Mouse (Mus musculus) adrenal gland, adult 2 months (tissue): ENCODE results near the gene Zfp715. TPM values are rescaled to one million over a fixed set of nuclear protein-coding genes. Genes with fewer than 3 reads are reported as not detected.
"Not testable (repeated sequence)": the region's sequence is repeated elsewhere in the genome, so short reads cannot be mapped to it uniquely, and the experiment has no call there.

Experiments used
- DNase-seq: peaks from one replicate; pipeline ENCODE4 v3.0.0; 2021
- polyA plus RNA-seq: library from polyadenylated mRNA; depleted of rRNA; stranded (reverse); fragments of >200 nt; gene quantifications from 2 replicates; pipeline ENCODE4 v1.2.3, GENCODE M21; 2012; rRNA removed
- total RNA-seq, 2 experiments: library from RNA; stranded (reverse); gene quantifications; 2 replicates each; pipeline ENCODE4 v1.2.3; 2021

The Zfp715 gene
- total and polyA plus RNA-seq, 3 experiments: 1.8 to 20.6 (median 19.1) TPM

DNA sequence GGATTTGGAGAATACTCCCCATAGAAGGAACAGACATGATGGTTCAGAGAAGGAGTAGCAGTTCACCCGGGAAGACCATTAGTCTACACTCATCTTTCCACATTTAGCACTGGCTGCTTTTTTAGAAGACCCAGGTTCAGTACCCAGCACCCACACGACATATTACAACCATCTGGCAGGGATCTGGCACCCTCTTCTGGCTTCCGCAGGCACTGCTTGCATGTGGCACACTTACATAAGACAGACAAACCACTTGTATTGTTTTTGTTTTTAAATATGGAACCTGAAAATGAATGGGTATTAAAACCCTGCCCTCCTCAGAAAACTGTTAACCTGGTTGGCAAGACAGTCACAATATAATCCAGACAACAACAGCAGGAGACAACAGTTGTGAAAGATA, 21.6 kb downstream of the Zfp715 start:
- no peak for DNase-seq

DNA sequence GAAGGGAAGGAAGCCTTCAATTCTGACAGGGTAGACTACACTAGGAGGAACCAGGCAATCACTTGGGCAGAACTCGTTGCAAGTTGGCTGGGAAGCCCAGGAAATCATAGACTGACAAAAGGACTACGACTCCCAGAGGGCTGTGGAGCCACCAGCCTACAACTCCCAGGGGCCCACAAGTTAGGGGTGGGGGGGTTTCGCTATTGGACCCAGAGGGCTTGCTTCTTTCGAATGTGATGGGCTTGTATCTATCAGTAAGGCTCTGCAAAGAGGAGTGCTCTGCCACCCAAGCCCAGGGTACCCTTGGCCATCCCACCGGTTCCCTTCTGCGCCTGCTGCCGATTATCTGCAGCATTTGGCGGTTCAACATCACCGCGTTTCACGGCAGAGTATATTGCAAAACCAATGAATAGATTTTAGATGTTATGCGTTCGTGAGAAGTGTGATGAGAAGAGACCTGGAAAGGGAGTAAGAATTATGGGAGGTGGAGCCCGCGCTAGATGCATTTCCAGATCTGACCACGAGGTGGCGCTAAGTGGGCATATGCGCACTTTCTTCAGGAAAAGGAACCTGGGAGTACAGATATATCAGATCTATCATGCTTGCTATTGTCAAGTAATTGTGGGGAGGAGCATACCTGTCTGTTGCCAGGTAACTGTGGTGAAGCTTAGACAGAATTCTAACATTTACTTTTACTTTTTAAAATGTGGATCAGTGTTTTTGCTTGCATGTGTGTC, 30.1 kb downstream of the Zfp715 start:
- peak; percentile 65 for DNase-seq

DNA sequence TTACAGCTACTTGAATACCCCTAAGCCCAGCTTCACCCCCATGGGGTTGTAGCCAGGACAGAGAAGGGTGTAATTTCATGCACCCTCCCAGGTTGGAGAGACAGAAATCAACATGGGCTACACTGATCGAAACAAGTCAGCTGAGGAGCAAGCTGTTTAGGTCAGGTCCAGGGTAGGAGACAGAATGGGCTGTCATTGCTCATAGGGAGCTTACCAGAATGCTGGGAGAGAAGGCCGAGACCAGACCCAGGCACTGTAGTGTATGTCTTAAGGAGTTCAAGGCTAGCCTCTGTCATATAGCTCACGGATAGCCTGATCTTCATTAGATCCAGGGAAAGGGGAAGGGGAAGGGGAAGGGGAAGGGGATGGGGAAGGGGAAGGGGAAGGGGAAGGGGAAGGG, 30.6 kb downstream of the Zfp715 start:
- no peak for DNase-seq

DNA sequence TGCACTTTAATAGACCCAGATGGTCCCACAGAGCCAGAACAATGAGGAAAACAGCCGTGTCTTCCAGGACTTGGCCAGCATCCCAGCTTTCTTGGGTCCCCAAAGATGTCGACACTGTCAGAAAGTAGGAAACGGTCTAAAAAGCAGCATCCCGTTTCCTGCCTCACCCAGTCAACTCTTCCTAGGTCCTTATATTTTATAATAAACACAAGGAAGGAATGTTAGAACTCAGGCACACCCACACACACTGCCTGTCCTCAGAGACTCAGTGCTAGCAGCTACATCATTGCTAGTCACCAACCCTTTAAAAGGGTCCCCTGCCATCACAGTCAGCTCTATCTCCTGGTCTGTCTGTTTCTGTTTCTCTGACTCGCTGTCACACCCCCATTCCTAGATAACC, 35.7 kb downstream of the Zfp715 start:
- no peak for DNase-seq

DNA sequence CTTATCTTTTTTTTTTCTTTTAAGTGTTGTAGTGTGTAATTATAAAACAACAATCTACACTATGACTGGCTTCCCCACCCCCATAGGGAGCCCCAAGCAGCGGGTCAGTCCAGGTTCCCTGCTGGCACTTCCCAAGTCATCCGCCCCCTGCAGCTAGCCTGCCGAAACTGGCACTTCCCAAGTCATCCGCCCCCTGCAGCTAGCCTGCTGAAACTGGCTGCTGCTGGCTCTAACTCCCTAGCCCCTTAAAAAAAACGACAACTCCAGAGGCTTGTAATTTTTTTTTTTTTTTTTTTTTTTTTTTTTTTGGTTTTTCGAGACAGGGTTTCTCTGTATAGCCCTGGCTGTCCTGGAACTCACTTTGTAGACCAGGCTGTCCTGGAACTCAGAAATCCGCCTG, 36.9 kb downstream of the Zfp715 start:
- DNase-seq: not testable (repeated sequence)

DNA sequence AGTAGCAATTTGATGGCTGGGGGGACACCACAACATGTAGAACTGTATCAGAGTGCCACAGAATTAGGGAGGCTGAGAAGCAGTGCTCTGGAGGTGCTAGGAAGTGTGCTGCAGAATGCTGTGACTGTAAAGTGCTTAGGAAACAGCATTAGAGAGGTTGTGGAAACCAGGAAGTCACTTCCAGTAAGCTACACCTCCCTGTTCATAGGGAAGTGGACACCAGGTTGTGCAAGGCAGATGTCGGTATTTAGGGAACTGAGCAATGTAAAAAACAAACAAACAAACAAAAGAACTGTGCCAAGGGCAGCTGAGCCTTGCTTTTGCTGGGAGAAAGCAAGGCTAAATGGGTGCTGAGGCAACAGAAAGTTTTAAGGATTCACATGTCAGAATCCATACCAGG, 39.6 kb downstream of the Zfp715 start:
- DNase-seq: no peak

DNA sequence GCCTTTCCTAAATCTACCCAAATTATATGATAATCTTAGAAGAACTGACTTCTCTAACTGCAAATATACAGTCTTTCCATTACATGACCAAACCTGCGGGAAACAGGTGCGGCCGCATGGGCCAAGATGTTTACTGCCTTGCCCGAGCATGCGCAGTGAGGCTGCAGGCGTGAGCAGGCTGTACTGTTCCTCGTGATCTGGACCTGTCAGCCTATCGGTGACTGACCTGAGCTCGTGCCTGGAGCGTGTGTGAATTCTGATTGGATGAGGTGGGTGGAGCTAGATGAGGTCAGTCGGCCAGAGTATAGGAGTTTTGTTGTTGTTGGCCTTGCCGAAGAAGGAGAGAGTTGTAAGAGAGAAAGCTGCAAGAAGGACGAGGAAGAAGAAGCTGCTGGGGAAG, 45.7 kb downstream of the Zfp715 start:
- DNase-seq: not testable (repeated sequence)

DNA sequence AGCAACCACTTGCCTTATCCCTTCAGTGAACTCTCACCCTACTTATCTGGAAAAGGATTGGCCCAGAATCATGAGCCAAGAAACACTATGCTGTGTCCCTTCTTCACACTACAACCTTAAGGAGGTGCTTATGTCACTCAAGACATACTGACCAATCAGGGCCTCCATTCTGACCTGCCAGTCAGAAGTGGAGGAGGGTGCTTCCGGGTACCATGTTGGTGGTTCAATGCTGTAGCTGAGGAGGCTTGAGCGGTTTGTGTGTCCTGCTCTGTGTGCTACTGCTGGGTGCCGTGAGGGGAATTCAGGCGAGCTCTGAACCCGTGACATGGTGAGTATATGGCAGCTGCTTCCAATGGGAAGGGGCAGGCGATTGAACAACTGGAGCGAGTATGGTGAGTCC, 59.6 kb downstream of the Zfp715 start:
- no peak for DNase-seq

DNA sequence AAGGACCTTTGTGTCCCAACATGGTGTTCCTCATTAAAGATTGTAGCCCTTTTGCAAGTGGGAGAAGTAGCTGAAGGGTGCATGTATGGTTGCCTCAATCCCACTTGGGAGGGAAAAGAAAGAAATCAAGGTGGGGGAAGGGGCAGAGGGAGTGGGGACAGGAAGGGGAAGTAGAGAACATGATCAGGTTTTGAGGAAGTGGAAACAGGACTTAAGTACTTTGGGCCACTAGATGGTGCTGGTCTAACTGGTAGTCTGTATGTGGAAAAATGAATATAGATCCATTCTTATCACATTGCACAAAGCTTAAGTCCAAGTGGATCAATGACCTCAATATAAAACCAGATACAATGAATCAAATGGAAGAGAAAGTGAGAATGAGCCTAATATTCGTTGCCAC, 62.4 kb downstream of the Zfp715 start:
- DNase-seq: not testable (repeated sequence)

Other genes starting within 250 kb of the Zfp715 start
- gene Zfp936, start 199.1 kb downstream of the Zfp715 start, total RNA-seq: not detected
- not detected in 2 replicates for gene Zfp936, start 199.1 kb downstream of the Zfp715 start, polyA plus RNA-seq
- not detected for gene Siglecf, start 38.0 kb upstream of the Zfp715 start, total RNA-seq
- 0.04 and 0.18 TPM in 2 replicates for gene Siglecf, start 38.0 kb upstream of the Zfp715 start, polyA plus RNA-seq
- gene Siglecg, start 94.9 kb upstream of the Zfp715 start, total RNA-seq: under 1 TPM in 1 of 2 experiments, not detected in 1; 0.17 TPM
- 0.58 and 1.0 TPM in 2 replicates for gene Siglecg, start 94.9 kb upstream of the Zfp715 start, polyA plus RNA-seq
- not detected for gene Lim2, start 114.4 kb upstream of the Zfp715 start, total RNA-seq
- not detected in 2 replicates for gene Lim2, start 114.4 kb upstream of the Zfp715 start, polyA plus RNA-seq
- 1 to 10 TPM in 1 of 2 experiments, under 1 TPM in 1; 0.61 to 1.2 TPM for gene Nkg7, start 123.8 kb upstream of the Zfp715 start, total RNA-seq
- gene Nkg7, start 123.8 kb upstream of the Zfp715 start, polyA plus RNA-seq: 2.1 and 2.6 TPM in 2 replicates
- gene Cldnd2, start 127.5 kb upstream of the Zfp715 start, total RNA-seq: not detected
- not detected in 2 replicates for gene Cldnd2, start 127.5 kb upstream of the Zfp715 start, polyA plus RNA-seq
- 100 to 1,000 TPM; 367 to 728 TPM for gene Etfb, start 130.8 kb upstream of the Zfp715 start, total RNA-seq
- 33.7 and 44.2 TPM in 2 replicates for gene Etfb, start 130.8 kb upstream of the Zfp715 start, polyA plus RNA-seq
- gene Gm45233, start 130.8 kb upstream of the Zfp715 start, total RNA-seq: 1 to 10 TPM in 1 of 2 experiments, under 1 TPM in 1; 0.58 to 1.5 TPM
- 1.7 and 4.6 TPM in 2 replicates for gene Gm45233, start 130.8 kb upstream of the Zfp715 start, polyA plus RNA-seq
- 1 to 10 TPM; 2.2 to 2.8 TPM for gene Vsig10l, start 149.9 kb upstream of the Zfp715 start, total RNA-seq
- gene Vsig10l, start 149.9 kb upstream of the Zfp715 start, polyA plus RNA-seq: 7.9 and 10.9 TPM in 2 replicates
- gene Iglon5, start 176.8 kb upstream of the Zfp715 start, total RNA-seq: 1 to 10 TPM; 2.2 to 3.3 TPM
- 3.3 and 4.4 TPM in 2 replicates for gene Iglon5, start 176.8 kb upstream of the Zfp715 start, polyA plus RNA-seq
- not detected for gene 4931406B18Rik, start 192.6 kb upstream of the Zfp715 start, total RNA-seq
- gene 4931406B18Rik, start 192.6 kb upstream of the Zfp715 start, polyA plus RNA-seq: not detected in 2 replicates
- 1 to 10 TPM; 3.1 to 4.5 TPM for gene Cd33, start 231.1 kb upstream of the Zfp715 start, total RNA-seq
- gene Cd33, start 231.1 kb upstream of the Zfp715 start, polyA plus RNA-seq: 3.8 and 6.1 TPM in 2 replicates
- gene Zfp658, start 249.0 kb upstream of the Zfp715 start, total RNA-seq: 1 to 10 TPM; 2.0 to 3.1 TPM
- 0.52 and 0.71 TPM in 2 replicates for gene Zfp658, start 249.0 kb upstream of the Zfp715 start, polyA plus RNA-seq